In the genomic region with DNA sequence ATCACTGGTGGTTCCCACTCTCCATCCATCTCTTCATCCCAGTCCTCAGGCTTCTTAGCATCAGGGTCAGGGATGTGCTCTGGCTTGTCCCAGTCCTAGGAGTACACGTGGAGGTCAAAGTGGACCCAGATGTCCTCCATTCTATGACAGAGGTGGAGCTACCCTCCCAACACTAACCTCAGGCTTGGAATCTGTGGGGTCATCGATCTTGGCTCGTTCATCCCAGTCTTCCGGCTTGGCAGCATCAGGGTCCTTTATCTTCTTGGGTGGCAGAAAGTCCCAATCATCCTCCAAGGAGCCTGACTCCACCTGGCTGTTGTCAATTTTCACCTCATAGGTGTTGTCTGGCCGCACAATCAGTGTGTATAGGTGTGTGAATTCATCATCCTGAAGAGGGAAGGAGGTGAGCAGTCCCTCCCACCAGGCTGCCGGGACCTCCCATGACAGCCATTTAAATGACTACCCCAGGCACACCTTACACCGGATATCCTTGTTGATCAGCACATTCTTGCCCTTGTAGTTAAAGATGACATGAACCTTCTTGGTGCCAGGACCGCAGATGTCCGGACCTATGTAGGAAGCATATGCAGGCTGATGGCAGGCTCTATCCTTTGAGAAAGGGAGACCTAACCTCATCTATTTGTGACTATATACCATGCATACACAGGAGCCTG, we compare ENCODE assay signal across 9 mouse cellular contexts. TPM values are rescaled to one million over a fixed set of nuclear protein-coding genes. Genes with fewer than 3 reads are reported as not detected.
DNase-seq lines count a peak whose midpoint lies in the region; ATAC-seq and TF ChIP-seq lines count a peak whose summit lies in the region.
"Had no signal": no experiment of that assay in that cellular context is flagged by ENCODE, and none has a peak within 500 bp of the region (broad histone marks: within the 10 kb centered on the region; RNA-seq: fewer than 3 reads in every experiment).

No protein-coding gene starts in this region.

- H3K36me3 ChIP-seq in megakaryocyte, embryonic 14.5 days (replicated peaks; ENCODE audit: low read length) = peaks cover 51% of the 10 kb centered on the region
- H3K36me3 ChIP-seq in forebrain, embryonic 12.5 days (replicated peaks) = peaks cover 40% of the 10 kb centered on the region
- peaks cover 49% of the 10 kb centered on the region for H3K36me3 ChIP-seq in limb, embryonic 14.5 days (ENCODE audit: control insufficient read depth, insufficient read depth, low read length)
- H3K36me3 ChIP-seq in stomach, embryonic 15.5 days = peaks cover 38% of the 10 kb centered on the region

- peak overlapping the region; percentile 99 for H3K4me3 ChIP-seq in megakaryocyte, embryonic 14.5 days (replicated peaks)
- peak overlapping the region; percentile 96 for H3K4me3 ChIP-seq in forebrain, embryonic 12.5 days (replicated peaks)
- peak overlapping the region; percentile 79 for H3K4me3 ChIP-seq in limb, embryonic 14.5 days (replicated peaks; ENCODE audit: low read length)
- peak overlapping the region; percentile 97 for H3K4me3 ChIP-seq in stomach, embryonic 15.5 days (replicated peaks)

- H3K4me1 ChIP-seq in megakaryocyte, embryonic 14.5 days = peaks cover 66% of the 10 kb centered on the region
- H3K4me1 ChIP-seq in forebrain, embryonic 12.5 days = peaks cover 40% of the 10 kb centered on the region
- H3K4me1 ChIP-seq in limb, embryonic 14.5 days (ENCODE audit: control insufficient read depth, insufficient read depth, low read length) = peaks cover 22% of the 10 kb centered on the region; the same call in 1 of the 2 replicates
- peaks cover 17% of the 10 kb centered on the region for H3K4me1 ChIP-seq in stomach, embryonic 15.5 days

- ATAC-seq in megakaryocyte, adult 5-6 weeks (ENCODE audit: poor library complexity, severe bottlenecking) = no peak
- ATAC-seq in forebrain, embryonic 12.5 days (ENCODE audit: low FRiP score) = no peak
- no peak for ATAC-seq in limb, embryonic 14.5 days (ENCODE audit: low FRiP score, low read depth)
- no peak for ATAC-seq in stomach, embryonic 15.5 days (ENCODE audit: insufficient read depth, low FRiP score, low read depth)

- DNase-seq in limb, embryonic 14.5 days (ENCODE audit: low spot score) = no peak
- DNase-seq in cerebellum, postnatal 14 days = no peak
- DNase-seq in kidney, adult 11 months = no peak
- no peak for DNase-seq in left cerebral cortex, adult 8-10 months (ENCODE audit: low spot score in 2 of 2)
- DNase-seq: thymus, postnatal 25 days had no signal

- H3K9me3 ChIP-seq in megakaryocyte, embryonic 14.5 days = no peaks in the 10 kb centered on the region
- no peaks in the 10 kb centered on the region for H3K9me3 ChIP-seq in forebrain, embryonic 12.5 days
- H3K9me3 ChIP-seq in limb, embryonic 14.5 days (ENCODE audit: control insufficient read depth, low read length) = no peaks in the 10 kb centered on the region
- H3K9me3 ChIP-seq in stomach, embryonic 15.5 days = no peaks in the 10 kb centered on the region

- H3K4me2 ChIP-seq in forebrain, embryonic 12.5 days = peak overlapping the region; percentile 86
- H3K4me2 ChIP-seq in limb, embryonic 14.5 days (replicated peaks; ENCODE audit: low read depth, low read length, severe bottlenecking) = peak overlapping the region; percentile 65
- peak overlapping the region; percentile 68 for H3K4me2 ChIP-seq in stomach, embryonic 15.5 days

- H3K9ac ChIP-seq in forebrain, embryonic 12.5 days = peak overlapping the region; percentile 96
- peak overlapping the region; percentile 92 for H3K9ac ChIP-seq in limb, embryonic 14.5 days (ENCODE audit: low read depth, low read length, severe bottlenecking)
- no peak overlapping the region for H3K9ac ChIP-seq in stomach, embryonic 15.5 days

- H3K27me3 ChIP-seq in megakaryocyte, embryonic 14.5 days (replicated peaks) = no peaks in the 10 kb centered on the region
- H3K27me3 ChIP-seq in forebrain, embryonic 12.5 days = no peaks in the 10 kb centered on the region
- no peaks in the 10 kb centered on the region for H3K27me3 ChIP-seq in limb, embryonic 14.5 days (ENCODE audit: control insufficient read depth, insufficient read depth, low read length)
- no peaks in the 10 kb centered on the region for H3K27me3 ChIP-seq in stomach, embryonic 15.5 days (replicated peaks)

- no peak for TF ChIP-seq POLR2A in limb, embryonic 14.5 days (IDR thresholded peaks at IDR 0.05; ENCODE audit: borderline replicate concordance, extremely low read depth, insufficient read depth, insufficient read length)

- WGBS in forebrain, embryonic 12.5 days = 91% methylated on average over 9 of the region's 9 CpGs
- WGBS in limb, embryonic 14.5 days = 80% methylated on average over 9 of the region's 9 CpGs
- WGBS in stomach, embryonic 15.5 days = 76% methylated on average over 9 of the region's 9 CpGs

- peak overlapping the region; percentile 36; the same call in 1 of the 2 replicates for H3K27ac ChIP-seq in forebrain, embryonic 12.5 days
- no peak overlapping the region for H3K27ac ChIP-seq in limb, embryonic 14.5 days (replicated peaks; ENCODE audit: low read depth, low read length)
- H3K27ac ChIP-seq in stomach, embryonic 15.5 days = no peak overlapping the region

RNA-seq across cellular contexts. Expression of gene Calr, which starts 2.2 kb away (rescaled TPM):
- polyA plus RNA-seq in megakaryocyte, embryonic 14.5 days (2012; ENCODE audit: insufficient read depth, low replicate concordance) = 235 and 510 TPM in 2 replicates
- 163 and 187 TPM in 2 replicates for total RNA-seq in megakaryocyte, adult 5-6 weeks (2015)
- 821 and 830 TPM in 2 replicates for total RNA-seq in megakaryocyte, adult 5-6 weeks (2017)
- 619 TPM in 2 replicates for polyA plus RNA-seq in forebrain, embryonic 12.5 days (2016; fragmentation: Nextera tagmentation; extraction: Ambion mirVana)
- polyA plus RNA-seq in limb, embryonic 14.5 days (2012; rRNA removed) = 575 and 831 TPM in 2 replicates
- polyA plus RNA-seq in limb, embryonic 14.5 days (2014; fragmentation: Nextera tagmentation; extraction: Ambion mirVana) = 802 and 827 TPM in 2 replicates
- polyA plus RNA-seq in stomach, embryonic 15.5 days (2015; fragmentation: Nextera tagmentation; extraction: Ambion mirVana) = 938 and 1,051 TPM in 2 replicates
- total RNA-seq in left cerebral cortex, adult 8-10 months (2022) = 100 to 1,000 TPM; 333 to 426 (median 383) TPM

RNA-seq across cellular contexts. Expression of gene Rad23a, which starts 4.1 kb away (rescaled TPM):
- polyA plus RNA-seq in megakaryocyte, embryonic 14.5 days (2012; ENCODE audit: insufficient read depth, low replicate concordance) = 338 and 623 TPM in 2 replicates
- total RNA-seq in megakaryocyte, adult 5-6 weeks (2015) = 35.6 and 36.9 TPM in 2 replicates
- total RNA-seq in megakaryocyte, adult 5-6 weeks (2017) = 27.6 and 29.5 TPM in 2 replicates
- polyA plus RNA-seq in forebrain, embryonic 12.5 days (2016; fragmentation: Nextera tagmentation; extraction: Ambion mirVana) = 108 and 118 TPM in 2 replicates
- 82.0 and 82.4 TPM in 2 replicates for polyA plus RNA-seq in limb, embryonic 14.5 days (2012; rRNA removed)
- 104 and 109 TPM in 2 replicates for polyA plus RNA-seq in limb, embryonic 14.5 days (2014; fragmentation: Nextera tagmentation; extraction: Ambion mirVana)
- 115 and 130 TPM in 2 replicates for polyA plus RNA-seq in stomach, embryonic 15.5 days (2015; fragmentation: Nextera tagmentation; extraction: Ambion mirVana)
- total RNA-seq in left cerebral cortex, adult 8-10 months (2022) = 10 to 100 TPM; 72.4 to 90.1 (median 79.4) TPM

RNA-seq across cellular contexts. Expression of gene Farsa, which starts 12.3 kb away (rescaled TPM):
- 30.7 and 64.8 TPM in 2 replicates for polyA plus RNA-seq in megakaryocyte, embryonic 14.5 days (2012; ENCODE audit: insufficient read depth, low replicate concordance)
- 11.6 and 17.3 TPM in 2 replicates for total RNA-seq in megakaryocyte, adult 5-6 weeks (2015)
- total RNA-seq in megakaryocyte, adult 5-6 weeks (2017) = 49.7 and 53.4 TPM in 2 replicates
- polyA plus RNA-seq in forebrain, embryonic 12.5 days (2016; fragmentation: Nextera tagmentation; extraction: Ambion mirVana) = 110 and 111 TPM in 2 replicates
- polyA plus RNA-seq in limb, embryonic 14.5 days (2012; rRNA removed) = 105 and 123 TPM in 2 replicates
- 78.4 and 81.2 TPM in 2 replicates for polyA plus RNA-seq in limb, embryonic 14.5 days (2014; fragmentation: Nextera tagmentation; extraction: Ambion mirVana)
- polyA plus RNA-seq in stomach, embryonic 15.5 days (2015; fragmentation: Nextera tagmentation; extraction: Ambion mirVana) = 89.5 and 90.1 TPM in 2 replicates
- total RNA-seq in left cerebral cortex, adult 8-10 months (2022) = 10 to 100 TPM; 39.6 to 48.5 (median 43.7) TPM

RNA-seq across cellular contexts. Expression of gene Gadd45gip1, which starts 13.2 kb away (rescaled TPM):
- 37.4 and 49.3 TPM in 2 replicates for polyA plus RNA-seq in megakaryocyte, embryonic 14.5 days (2012; ENCODE audit: insufficient read depth, low replicate concordance)
- 6.3 and 6.6 TPM in 2 replicates for total RNA-seq in megakaryocyte, adult 5-6 weeks (2015)
- total RNA-seq in megakaryocyte, adult 5-6 weeks (2017) = 13.9 and 20.5 TPM in 2 replicates
- polyA plus RNA-seq in forebrain, embryonic 12.5 days (2016; fragmentation: Nextera tagmentation; extraction: Ambion mirVana) = 43.0 and 44.8 TPM in 2 replicates
- polyA plus RNA-seq in limb, embryonic 14.5 days (2012; rRNA removed) = 39.8 and 45.6 TPM in 2 replicates
- polyA plus RNA-seq in limb, embryonic 14.5 days (2014; fragmentation: Nextera tagmentation; extraction: Ambion mirVana) = 43.2 and 44.9 TPM in 2 replicates
- 52.7 and 54.5 TPM in 2 replicates for polyA plus RNA-seq in stomach, embryonic 15.5 days (2015; fragmentation: Nextera tagmentation; extraction: Ambion mirVana)
- 10 to 100 TPM; 23.3 to 28.4 (median 24.7) TPM for total RNA-seq in left cerebral cortex, adult 8-10 months (2022)

RNA-seq across cellular contexts. Expression of gene Dand5, which starts 21.9 kb away (rescaled TPM):
- 3.1 TPM in 1 of 2 replicates, not detected in the other for polyA plus RNA-seq in megakaryocyte, embryonic 14.5 days (2012; ENCODE audit: insufficient read depth, low replicate concordance)
- 1.4 and 2.6 TPM in 2 replicates for total RNA-seq in megakaryocyte, adult 5-6 weeks (2015)
- total RNA-seq in megakaryocyte, adult 5-6 weeks (2017) = 0.28 and 4.4 TPM in 2 replicates
- 5.3 and 5.6 TPM in 2 replicates for polyA plus RNA-seq in forebrain, embryonic 12.5 days (2016; fragmentation: Nextera tagmentation; extraction: Ambion mirVana)
- 5.7 and 5.9 TPM in 2 replicates for polyA plus RNA-seq in limb, embryonic 14.5 days (2012; rRNA removed)
- 6.4 and 6.9 TPM in 2 replicates for polyA plus RNA-seq in limb, embryonic 14.5 days (2014; fragmentation: Nextera tagmentation; extraction: Ambion mirVana)
- polyA plus RNA-seq in stomach, embryonic 15.5 days (2015; fragmentation: Nextera tagmentation; extraction: Ambion mirVana) = 6.3 and 6.9 TPM in 2 replicates
- 1 to 10 TPM; 8.4 to 9.7 (median 8.9) TPM for total RNA-seq in left cerebral cortex, adult 8-10 months (2022)
